Mouse (Mus musculus): ENCODE results near the gene Prmt6. TPM values are rescaled to one million over a fixed set of nuclear protein-coding genes. Genes with fewer than 3 reads are reported as not detected.

The Prmt6 gene
- total RNA-seq (2012; rRNA removed) (18.2 and 22.9 TPM in 2 replicates), total RNA-seq (2014; rRNA removed) (32.6 and 37.6 TPM in 2 replicates), polyA plus RNA-seq (2012; ENCODE audit: insufficient read length, low read depth) (19.0 and 21.3 TPM in 2 replicates)

- peaks cover 2 to 14% of the 10 kb centered on the region in 2 experiments; a peak in 2 of 4 replicates for H3K4me1 ChIP-seq (ENCODE audit: control insufficient read depth in 1 of 2, insufficient read depth in 2 of 2)
- in situ Hi-C loops (cut with MboI; ENCODE audit: low pct_ligation_motif_present, low pct_unique_long_range_greater_than_20kb, low sequenced_read_pairs) (no loop called here), dilution Hi-C loops (cut with MboI; ENCODE audit: extremely low pct_ligation_motif_present, extremely low pct_unique_long_range_greater_than_20kb, low sequenced_read_pairs) (no loop called here)
- peak within 1 kb of the TSS; percentile 80 to 96 (median 95) for H3K4me3 ChIP-seq (replicated peaks in 1 of 3; ENCODE audit: low read depth in 2 of 3, low read length in 2 of 3, poor library complexity in 1 of 3)
- H3K4me2 ChIP-seq (ENCODE audit: insufficient read depth, low read depth, poor library complexity, severe bottlenecking): peak within 1 kb of the TSS; percentile 92
- DNase-seq (ENCODE audit: extremely low read depth): peak; percentile 76
- peak; percentile 99 for TF ChIP-seq HCFC1 (IDR thresholded peaks at IDR 0.05; ENCODE audit: low read depth, low read length)
- TF ChIP-seq NRF1 (IDR thresholded peaks at IDR 0.05; ENCODE audit: low read depth, low read length): peak; percentile 90
- peak; percentile 78 for TF ChIP-seq POLR2A (IDR thresholded peaks at IDR 0.05; ENCODE audit: low read depth, low read length)
- no peak for TF ChIP-seq MYC (IDR thresholded peaks at IDR 0.05; ENCODE audit: low read depth, low read length)
- no peak for TF ChIP-seq RCOR1 (conservative IDR thresholded peaks at IDR 0.05; ENCODE audit: low read depth, low read length)
- TF ChIP-seq ZMIZ1 (IDR thresholded peaks at IDR 0.05; ENCODE audit: low read depth, low read length): no peak
- TF ChIP-seq CTCF (conservative IDR thresholded peaks at IDR 0.05 in 1 of 2, IDR thresholded peaks at IDR 0.05 in 1 of 2; ENCODE audit: low read depth in 2 of 2, low read length in 2 of 2): no peak
- TF ChIP-seq SMC3 (IDR thresholded peaks at IDR 0.05; ENCODE audit: low read depth, low read length): no peak
- TF ChIP-seq EP300 (IDR thresholded peaks at IDR 0.05; ENCODE audit: low read length): no peak
- TF ChIP-seq ZNF384 (IDR thresholded peaks at IDR 0.05; ENCODE audit: low read depth, low read length): no peak
- no peak for TF ChIP-seq E2F4 (IDR thresholded peaks at IDR 0.05; ENCODE audit: insufficient replicate concordance, low read depth, low read length)
- TF ChIP-seq USF1 (IDR thresholded peaks at IDR 0.05; ENCODE audit: low read depth, low read length): no peak
- no peak for TF ChIP-seq IRF4 (IDR thresholded peaks at IDR 0.05; ENCODE audit: low read depth, low read length)
- peak; percentile 69; the same call in 1 of the 2 replicates for TF ChIP-seq GABPA (IDR thresholded peaks at IDR 0.05; ENCODE audit: insufficient replicate concordance, low read depth, low read length)
- no peak for TF ChIP-seq ETS1 (conservative IDR thresholded peaks at IDR 0.05; ENCODE audit: low read depth, low read length)
- no peak for TF ChIP-seq RAD21 (IDR thresholded peaks at IDR 0.05; ENCODE audit: low read depth, low read length)
- TF ChIP-seq CHD1 (IDR thresholded peaks at IDR 0.05; ENCODE audit: low read depth, low read length): no peak
- no peak for TF ChIP-seq SIN3A (IDR thresholded peaks at IDR 0.05; ENCODE audit: low read length)
- no peak for TF ChIP-seq USF2 (conservative IDR thresholded peaks at IDR 0.05; ENCODE audit: low read depth, low read length)
- peak; percentile 98 for TF ChIP-seq ELF1 (IDR thresholded peaks at IDR 0.05; ENCODE audit: low read depth, low read length)
- TF ChIP-seq BHLHE40 (IDR thresholded peaks at IDR 0.05; ENCODE audit: low read depth, low read length): no peak
- TF ChIP-seq JUND (conservative IDR thresholded peaks at IDR 0.05; ENCODE audit: low read depth, low read length): no peak
- TF ChIP-seq MEF2A (IDR thresholded peaks at IDR 0.05; ENCODE audit: borderline replicate concordance, low read depth, low read length): no peak
- no peak for TF ChIP-seq POLR2AphosphoS2 (IDR thresholded peaks at IDR 0.05; ENCODE audit: low read depth, low read length)
- peak; percentile 67 for TF ChIP-seq NELFE (IDR thresholded peaks at IDR 0.05; ENCODE audit: low read depth, low read length)
- no peak for TF ChIP-seq ZC3H11A (IDR thresholded peaks at IDR 0.05; ENCODE audit: low read depth, low read length)
- no peak for TF ChIP-seq MAFK (IDR thresholded peaks at IDR 0.05; ENCODE audit: insufficient replicate concordance, low read length)
- no peak for TF ChIP-seq MAZ (IDR thresholded peaks at IDR 0.05; ENCODE audit: low read depth, low read length)
- TF ChIP-seq PAX5 (IDR thresholded peaks at IDR 0.05; ENCODE audit: low read length): no peak
- no peak; the same call in 1 of the 2 replicates for TF ChIP-seq MAX (IDR thresholded peaks at IDR 0.05; ENCODE audit: low read length)
- TF ChIP-seq CHD2 (IDR thresholded peaks at IDR 0.05; ENCODE audit: low read length): no peak
- peak; percentile 91 for TF ChIP-seq TCF12 (IDR thresholded peaks at IDR 0.05; ENCODE audit: low read depth, low read length)
- peak; percentile 44; the same call in 1 of the 2 replicates for TF ChIP-seq TBP (conservative IDR thresholded peaks at IDR 0.05; ENCODE audit: low read depth, low read length)
- TF ChIP-seq KAT2A (IDR thresholded peaks at IDR 0.05; ENCODE audit: insufficient replicate concordance, low read length): peak; percentile 96; the same call in 1 of the 2 replicates
- no peak for TF ChIP-seq JUN (IDR thresholded peaks at IDR 0.05; ENCODE audit: insufficient read depth, low read depth, low read length)
- no peak for TF ChIP-seq UBTF (IDR thresholded peaks at IDR 0.05; ENCODE audit: low read depth, low read length)
- peak within 1 kb of the TSS; percentile 76 for H3K9ac ChIP-seq (ENCODE audit: insufficient read depth, low read depth)
- H3K27me3 ChIP-seq (replicated peaks): no peaks in the 10 kb centered on the region
- peaks cover 0 to 21% of the 10 kb centered on the region in 2 experiments for H3K36me3 ChIP-seq (replicated peaks in 1 of 2; ENCODE audit: control insufficient read depth in 1 of 2, insufficient read depth in 1 of 2, low read length in 1 of 2)
- peaks cover 15% of the 10 kb centered on the region for H3K79me2 ChIP-seq (replicated peaks; ENCODE audit: control insufficient read depth, extremely low read depth, insufficient read depth, poor library complexity, severe bottlenecking)
- H3K9me3 ChIP-seq (replicated peaks; ENCODE audit: low read length): no peaks in the 10 kb centered on the region
- peak within 1 kb of the TSS; percentile 47 for H3K27ac ChIP-seq (ENCODE audit: insufficient read depth, low read depth)
Measured at GRCm38 (mm10) chr3:110250839-110251700, at the start of gene Prmt6. Prmt6 (minus strand) TSS chr3:110250998.
